Mouse (Mus musculus) stomach, embryonic 15.5 days (tissue): Measurements from ENCODE around the gene Sec61b. TPM values are rescaled to one million over a fixed set of nuclear protein-coding genes. Genes with fewer than 3 reads are reported as not detected.

Experiments used
- polyA plus RNA-seq: library from polyadenylated mRNA; unstranded; fragments of >200 nt; fragmentation: Nextera tagmentation; extraction: Ambion mirVana; gene quantifications from 2 replicates; pipeline ENCODE4 v1.2.1, GENCODE M21; 2015

Gene Sec61b
- polyA plus RNA-seq, 1 experiment from 2014 or later, result 466 TPM

Other genes with a start within 250 kb of the Sec61b start
- 24.3 and 29.8 TPM in 2 replicates for gene Tgfbr1, start 121.4 kb upstream of the Sec61b start, polyA plus RNA-seq
- gene Alg2, start 325 bp upstream of the Sec61b start, polyA plus RNA-seq, result 59.2 and 65.8 TPM in 2 replicates